Mouse (Mus musculus): ENCODE data around the gene Msh3.
"Not testable (repeated sequence)": the region's sequence is repeated elsewhere in the genome, so short reads cannot be mapped to it uniquely, and the experiment has no call there.

The Msh3 gene

DNA sequence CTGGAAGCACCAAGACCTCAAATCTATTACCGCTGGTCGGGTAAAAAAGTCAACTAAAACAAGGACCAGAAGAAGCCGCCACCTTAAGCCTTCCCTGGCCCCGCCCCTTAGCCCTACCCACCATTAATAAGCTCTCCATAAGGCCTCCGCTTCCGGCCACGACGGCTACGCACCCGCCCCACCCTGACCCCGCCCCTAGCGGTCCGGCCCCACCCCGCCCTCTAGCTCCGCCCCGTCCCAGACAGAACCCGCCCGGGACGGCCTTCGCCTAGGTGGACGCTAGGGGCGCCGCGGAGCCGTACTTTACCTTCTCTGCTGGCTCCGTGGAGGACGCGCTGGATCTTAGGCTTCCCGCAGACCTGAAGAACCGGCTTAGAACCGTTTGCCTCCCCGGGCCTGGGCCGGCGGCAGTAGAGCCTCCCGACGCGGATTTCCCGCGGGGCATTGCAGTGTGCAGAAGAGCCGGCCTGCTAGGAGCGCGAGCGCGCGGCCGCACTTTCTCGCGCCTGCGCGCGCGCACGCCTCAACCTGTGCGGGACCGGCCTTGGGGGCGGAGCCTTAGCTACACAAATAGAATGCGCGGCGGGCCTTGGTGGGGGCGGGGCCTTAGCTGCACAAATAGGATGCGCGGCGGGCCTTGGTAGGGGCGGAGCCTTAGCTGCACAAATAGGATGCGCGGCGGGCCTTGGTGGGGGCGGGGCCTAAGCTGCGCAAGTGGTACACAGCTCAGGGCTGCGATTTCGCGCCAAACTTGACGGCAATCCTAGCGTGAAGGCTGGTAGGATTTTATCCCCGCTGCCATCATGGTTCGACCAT lies at the start of gene Msh3, which contains the start of gene Dhfr:
Gene Msh3, minus strand, starts transcription at position 548 of the 816 bp plus-strand sequence.
Gene Dhfr, plus strand, starts transcription at position 271 of the 816 bp plus-strand sequence.
- peak; percentile 97 for DNase-seq (ENCODE audit: low read depth, low spot score)

DNA sequence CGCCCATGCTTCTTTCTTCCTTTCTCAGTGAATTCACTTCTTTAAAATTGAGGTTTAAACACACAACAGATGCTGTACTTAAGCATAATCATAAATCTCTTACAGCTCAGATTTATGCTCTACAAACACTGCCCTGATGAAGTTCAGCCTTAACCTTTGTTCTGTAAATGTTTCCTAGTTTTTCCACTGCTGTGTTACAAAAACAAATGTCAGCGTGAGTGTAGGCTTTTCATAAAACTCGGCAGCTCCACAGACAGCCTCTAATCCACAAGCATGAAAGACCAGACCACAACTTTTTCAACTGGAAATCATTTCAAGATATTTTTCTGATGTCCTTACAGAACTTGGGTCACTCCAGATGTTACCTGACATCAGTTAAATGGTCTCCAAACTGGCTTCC lies 48.7 kb upstream of the Msh3 start:
- no peak for DNase-seq (ENCODE audit: low read depth, low spot score)

DNA sequence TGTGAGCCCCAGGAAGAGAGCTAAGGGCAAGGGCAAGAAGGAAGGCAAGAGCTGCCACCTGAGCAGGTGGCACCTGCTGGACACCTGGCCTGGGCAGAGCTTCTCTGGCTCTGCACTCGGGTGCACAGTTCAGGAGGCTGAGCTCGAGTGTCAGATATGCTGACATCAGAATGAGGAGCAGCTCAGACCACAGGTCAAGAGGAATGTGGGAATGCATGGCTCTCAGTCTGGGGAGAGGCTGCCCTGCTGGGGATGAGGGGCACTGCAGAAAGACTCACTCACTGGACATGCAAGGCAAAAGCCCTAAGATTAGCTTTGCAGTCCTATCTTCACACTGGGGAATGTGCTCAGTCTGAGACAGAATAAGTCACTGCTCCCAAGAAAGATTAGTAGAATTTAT lies 47.3 kb upstream of the Msh3 start:
- no peak for DNase-seq (ENCODE audit: low read depth, low spot score)

DNA sequence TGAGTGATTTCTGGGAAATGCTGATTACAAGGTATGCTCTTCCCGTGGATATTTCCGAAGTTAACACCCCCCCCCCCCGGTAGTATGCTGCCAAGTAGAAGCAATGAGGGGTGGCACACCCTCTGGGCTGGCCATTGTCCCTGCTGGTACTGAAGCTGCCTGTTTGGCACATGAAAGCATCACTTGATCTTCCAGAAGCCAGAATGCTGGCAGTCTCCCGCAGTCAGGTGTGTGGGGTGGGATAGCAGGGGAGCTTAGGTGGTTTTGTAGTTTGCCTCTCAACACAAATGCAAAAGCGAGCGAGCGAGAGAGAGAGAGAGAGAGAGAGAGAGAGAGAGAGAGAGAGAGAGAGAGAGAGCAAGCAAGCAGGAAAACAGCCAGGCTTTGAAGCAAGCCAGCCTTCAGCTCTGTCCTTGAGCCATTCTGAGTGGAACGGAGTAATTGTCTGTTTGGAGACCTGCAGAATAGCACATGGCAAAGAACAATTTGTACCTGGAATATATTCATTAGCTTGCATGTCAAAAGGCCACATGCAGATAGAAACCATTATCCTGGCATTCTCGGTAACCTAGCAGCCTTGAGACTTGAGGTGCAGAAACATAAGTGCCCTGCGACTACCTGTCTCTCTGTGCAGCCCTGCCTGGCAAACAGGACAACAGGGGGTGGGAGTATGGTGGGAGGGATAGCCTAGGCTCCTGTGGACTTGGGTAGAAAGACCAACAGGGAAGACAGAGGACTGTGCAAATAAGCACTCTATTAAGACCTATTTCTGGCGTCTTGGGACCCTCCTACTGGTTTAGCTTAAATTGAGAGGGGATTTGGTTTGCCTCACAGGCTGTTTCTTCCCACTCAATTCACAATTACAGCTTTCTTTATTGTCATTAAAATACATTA lies 43.9 kb upstream of the Msh3 start:
- DNase-seq (ENCODE audit: low read depth, low spot score) = no peak

DNA sequence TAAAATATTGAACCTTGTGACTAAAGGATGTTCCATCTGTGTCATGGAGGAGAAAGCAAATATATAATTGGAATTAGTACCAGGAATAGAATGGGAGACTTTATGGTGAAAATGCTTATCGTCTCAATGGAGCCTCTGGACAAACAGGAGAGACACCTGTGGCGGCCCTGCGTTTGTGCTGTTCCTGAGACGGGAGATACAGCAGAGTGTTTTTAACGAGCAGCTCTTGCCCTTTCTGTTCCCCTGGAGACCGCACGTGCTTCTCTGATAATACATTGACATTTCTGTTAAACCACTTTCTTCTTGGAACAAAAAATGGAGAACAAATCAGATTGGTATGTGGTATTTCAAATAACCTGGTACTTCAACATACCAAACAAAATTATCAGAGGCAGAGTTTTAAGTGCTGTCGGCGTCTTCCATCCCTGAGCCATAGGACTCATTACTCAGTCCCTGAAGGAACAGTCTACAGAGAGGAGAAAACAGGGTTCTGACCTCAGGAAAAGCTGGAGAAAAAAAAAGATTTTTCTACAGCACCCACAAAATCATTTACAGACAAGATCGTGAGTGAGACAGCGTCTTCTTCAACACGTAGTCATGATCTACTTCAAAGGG lies 38.4 kb upstream of the Msh3 start:
- DNase-seq (ENCODE audit: low read depth, low spot score) = no peak

DNA sequence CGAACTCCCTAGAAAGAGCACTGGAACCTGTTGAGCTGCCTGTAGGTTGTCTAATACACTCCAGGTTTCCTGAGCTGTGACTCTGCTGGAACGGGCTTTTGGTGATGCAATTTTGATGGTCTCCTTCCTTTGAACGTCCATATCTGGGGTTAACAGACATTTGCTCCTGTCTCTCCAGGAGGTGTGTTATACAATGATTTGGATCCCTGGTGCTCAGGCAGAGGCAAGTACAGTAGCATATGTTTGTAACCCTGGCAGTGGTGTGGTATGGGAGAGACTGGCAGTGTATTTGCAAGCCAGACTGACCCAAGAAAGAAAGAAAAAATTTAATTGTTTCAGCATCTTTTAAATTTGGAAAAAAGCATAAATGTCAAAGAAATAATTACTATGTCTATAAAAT lies 32.6 kb upstream of the Msh3 start:
- DNase-seq (ENCODE audit: low read depth, low spot score) = no peak

DNA sequence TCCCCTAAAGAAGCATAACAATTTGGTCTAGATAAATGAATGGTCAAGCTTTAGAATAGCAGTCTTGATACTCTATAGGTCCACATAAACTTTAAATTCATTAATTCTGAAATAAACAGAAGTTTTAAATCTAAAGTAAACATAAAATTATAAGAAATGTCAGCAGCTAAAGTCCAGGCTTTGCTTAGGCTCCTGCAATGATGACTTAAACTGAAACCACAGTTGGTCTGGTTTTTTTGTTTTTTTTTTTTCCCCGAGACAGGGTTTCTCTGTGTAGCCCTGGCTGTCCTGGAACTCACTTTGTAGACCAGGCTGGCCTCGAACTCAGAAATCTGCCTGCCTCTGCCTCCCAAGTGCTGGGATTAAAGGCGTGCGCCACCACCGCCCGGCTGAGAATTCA lies 16.7 kb upstream of the Msh3 start:
- DNase-seq (ENCODE audit: low read depth, low spot score) = not testable (repeated sequence)

DNA sequence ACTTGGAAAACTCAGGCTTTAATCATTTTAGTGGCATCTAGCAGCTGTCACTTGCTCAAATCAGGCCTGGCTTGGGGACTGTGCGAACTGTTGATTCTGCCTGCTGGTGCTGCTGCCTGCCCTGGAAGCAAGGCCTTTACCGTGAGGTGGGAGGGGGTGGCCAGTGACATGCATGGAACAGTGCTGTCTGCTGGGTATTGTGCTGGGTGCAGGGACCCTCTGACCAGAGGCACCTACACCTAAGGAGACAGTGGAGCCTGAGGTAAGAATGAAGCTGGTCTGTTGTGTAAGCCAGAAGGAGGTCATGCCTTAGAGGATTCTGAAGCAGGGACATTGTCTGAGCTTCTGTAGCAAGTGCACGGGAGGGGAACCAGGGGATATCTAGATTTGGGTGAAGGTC lies 16.0 kb upstream of the Msh3 start:
- DNase-seq (ENCODE audit: low read depth, low spot score) = no peak

DNA sequence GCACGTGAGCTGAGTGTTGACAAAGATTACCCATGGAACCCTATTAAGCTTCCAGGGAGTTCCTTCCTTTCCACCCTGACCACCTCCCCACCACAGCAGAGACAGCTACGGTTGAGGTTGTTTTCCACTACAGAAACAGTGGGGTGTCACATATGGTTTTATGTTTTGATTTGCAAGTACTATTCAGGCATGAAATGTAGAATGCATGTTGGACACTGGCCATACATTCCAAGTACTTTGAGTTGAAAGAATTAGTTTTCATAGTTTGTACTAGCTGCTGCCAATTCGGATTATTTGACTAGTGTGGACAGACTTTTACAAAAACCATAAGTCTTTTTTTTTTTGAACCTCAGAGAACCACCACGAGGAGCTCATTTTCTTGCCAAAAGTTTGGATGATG lies 10.5 kb upstream of the Msh3 start:
- no peak for DNase-seq (ENCODE audit: low read depth, low spot score)

DNA sequence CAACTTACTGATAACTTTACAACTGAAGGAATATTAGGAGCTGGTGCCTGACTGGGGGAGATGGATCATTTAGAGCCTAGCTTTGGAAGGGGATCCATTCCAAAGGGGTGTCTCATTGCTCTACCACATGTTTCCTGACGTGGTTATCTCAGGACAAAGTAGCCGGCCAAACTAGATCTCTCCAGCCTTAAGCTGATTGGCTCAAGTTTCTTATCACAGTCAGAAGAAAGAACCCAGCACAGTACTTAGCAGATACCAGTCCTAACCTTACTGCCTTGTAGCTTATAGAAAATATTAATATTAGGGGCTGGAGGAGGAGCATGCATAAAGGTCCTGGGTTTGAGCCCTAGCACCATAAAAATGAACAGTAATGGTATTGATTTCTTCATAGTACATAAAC lies 6.8 kb upstream of the Msh3 start:
- DNase-seq (ENCODE audit: low read depth, low spot score) = no peak

DNA sequence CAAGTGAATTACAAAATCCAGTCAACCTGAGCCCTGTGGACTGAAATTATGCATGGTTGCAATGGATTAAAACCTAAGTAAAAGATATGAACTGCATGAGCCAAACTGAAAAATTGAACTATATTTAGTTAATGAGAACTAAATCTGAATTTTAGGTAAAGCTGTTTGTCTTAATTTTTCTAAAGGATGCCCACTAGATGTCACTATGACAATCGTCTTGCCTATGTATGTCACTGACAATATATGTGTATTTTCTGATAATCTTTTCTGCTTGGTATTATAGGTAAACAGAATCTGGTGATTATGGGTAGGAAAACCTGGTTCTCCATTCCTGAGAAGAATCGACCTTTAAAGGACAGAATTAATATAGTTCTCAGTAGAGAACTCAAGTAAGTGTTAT lies 2.8 kb upstream of the Msh3 start:
- DNase-seq (ENCODE audit: low read depth, low spot score) = no peak

DNA sequence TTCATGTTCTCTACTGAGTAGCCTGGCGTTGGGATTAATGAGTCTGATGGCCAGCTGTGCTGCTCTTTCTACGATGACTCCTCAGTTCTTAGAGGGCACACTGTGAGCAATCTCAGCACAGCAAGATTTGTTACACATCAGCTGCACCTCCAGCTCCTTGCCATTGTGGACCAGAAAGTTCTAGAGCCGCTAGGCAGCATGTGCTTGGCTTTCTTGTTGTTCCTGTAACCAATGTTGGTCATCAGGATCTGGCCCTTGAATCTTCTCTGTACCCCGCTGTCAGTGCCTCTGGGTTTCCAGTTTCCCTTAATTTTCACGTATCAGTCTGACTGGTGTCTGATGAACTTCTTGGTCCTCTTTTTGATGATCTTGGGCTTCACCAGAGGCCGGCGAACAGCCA lies 1.6 kb upstream of the Msh3 start:
- peak; percentile 26 for DNase-seq (ENCODE audit: low read depth, low spot score)

DNA sequence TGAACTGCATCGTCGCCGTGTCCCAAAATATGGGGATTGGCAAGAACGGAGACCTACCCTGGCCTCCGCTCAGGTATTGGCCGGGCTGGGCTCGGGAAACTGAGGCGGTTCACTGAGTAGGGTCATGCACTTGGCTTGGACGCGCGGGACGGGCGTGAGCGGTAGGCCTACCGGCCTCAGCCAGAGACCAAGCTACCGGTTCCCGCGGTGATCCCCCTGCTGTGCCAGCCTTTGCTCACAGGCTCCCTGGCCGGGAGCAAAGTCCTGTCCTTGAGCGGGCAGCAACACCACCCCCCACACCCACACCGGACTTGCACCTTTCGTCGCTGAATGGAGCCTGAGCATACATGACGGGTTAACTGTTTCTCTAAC lies 455 bp upstream of the Msh3 start:
- no peak for DNase-seq (ENCODE audit: low read depth, low spot score)

DNA sequence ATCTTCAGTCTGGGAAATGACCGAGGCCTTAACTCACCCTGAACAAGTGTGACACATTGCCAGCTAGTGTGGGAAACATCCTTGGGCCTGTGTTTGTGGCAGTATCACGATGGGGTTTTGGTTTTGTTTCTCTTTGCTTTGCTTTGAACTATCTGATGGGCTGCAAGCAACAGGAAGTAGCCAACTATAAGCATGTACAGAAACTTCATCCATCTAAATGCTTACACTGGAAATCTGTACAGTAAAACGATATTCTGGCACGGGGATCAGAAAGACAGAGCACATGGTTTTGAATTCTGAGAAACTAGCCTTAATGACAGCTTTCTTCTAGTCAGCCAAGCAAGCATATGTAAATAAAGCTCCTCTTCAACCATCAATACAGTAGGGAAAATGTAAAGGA lies 847 bp downstream of the Msh3 start:
- no peak for DNase-seq (ENCODE audit: low read depth, low spot score)

DNA sequence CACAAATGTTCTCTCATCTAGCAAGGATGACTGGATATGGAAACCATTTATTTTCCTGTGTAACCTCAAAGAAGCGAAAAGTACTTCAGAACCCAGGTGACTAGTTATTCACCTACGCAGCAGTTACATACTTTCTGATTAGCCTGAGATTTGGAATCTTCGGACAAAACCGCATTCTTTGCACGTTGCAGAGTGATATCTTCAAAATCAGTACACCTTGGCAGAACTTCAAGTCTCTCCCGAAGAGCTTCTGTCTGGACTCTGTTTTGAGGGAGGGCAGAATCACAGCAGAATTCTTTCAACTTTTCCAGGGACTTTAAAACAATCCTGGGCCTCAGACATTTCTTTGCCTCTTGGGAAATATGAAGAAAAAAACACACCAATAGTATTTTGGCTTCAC lies 3.7 kb downstream of the Msh3 start:
- no peak for DNase-seq (ENCODE audit: low read depth, low spot score)

DNA sequence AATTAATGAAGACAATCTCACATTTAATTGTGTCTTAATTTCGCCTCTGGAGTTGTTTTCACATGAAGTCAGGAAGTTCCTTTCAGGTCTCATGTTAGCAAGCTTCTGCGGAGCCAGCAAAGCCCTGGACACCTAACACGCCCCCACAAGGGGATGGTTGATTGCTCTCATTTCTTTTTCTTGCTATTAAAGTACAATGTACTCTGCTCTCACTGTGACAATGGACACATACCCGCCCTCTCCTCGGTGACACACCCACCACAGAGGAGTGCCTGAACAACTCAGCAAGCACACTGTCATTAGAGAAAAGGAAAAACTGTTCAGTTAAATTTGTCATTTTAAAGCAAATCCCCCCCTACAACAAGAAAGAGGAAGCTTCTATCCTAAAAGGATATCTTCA lies 8.5 kb downstream of the Msh3 start:
- no peak for DNase-seq (ENCODE audit: low read depth, low spot score)

DNA sequence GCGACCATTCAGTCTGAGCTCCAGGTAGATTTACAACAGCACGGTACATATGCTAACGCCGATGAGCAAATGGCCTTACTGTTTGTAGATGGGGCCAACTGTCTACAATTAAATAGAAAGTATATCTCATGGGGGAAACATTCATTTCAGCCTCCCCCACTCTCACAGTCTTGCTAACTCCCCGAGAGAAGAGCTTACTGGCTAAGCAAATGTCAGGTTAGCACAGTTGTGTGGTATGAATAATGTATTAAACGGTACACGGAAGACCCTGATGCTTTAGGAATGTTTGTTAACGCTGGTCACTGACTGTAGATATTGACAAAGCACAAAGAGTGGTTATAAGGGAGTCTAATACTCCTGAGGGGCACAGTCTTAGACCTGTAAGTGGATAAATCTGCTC lies 10.8 kb downstream of the Msh3 start:
- no peak for DNase-seq (ENCODE audit: low read depth, low spot score)

DNA sequence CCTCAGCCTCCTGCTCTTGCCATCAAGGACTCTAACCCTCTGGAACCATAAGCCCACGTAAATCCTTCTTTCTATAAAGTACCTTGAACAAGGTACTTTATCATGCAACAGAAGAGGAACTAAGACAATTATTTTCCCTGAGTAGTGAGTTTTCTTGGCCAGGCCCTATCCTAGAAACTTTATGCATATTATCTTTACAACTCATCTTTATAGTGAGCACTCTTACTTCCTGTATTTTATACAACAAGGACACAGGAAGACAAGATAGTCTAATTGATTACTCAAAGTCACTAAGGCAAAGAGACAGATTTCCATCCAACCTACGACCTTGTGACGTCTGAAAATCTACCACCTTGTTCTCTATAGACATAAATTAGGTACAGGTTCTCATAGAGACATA lies 15.0 kb downstream of the Msh3 start:
- DNase-seq (ENCODE audit: low read depth, low spot score) = no peak

DNA sequence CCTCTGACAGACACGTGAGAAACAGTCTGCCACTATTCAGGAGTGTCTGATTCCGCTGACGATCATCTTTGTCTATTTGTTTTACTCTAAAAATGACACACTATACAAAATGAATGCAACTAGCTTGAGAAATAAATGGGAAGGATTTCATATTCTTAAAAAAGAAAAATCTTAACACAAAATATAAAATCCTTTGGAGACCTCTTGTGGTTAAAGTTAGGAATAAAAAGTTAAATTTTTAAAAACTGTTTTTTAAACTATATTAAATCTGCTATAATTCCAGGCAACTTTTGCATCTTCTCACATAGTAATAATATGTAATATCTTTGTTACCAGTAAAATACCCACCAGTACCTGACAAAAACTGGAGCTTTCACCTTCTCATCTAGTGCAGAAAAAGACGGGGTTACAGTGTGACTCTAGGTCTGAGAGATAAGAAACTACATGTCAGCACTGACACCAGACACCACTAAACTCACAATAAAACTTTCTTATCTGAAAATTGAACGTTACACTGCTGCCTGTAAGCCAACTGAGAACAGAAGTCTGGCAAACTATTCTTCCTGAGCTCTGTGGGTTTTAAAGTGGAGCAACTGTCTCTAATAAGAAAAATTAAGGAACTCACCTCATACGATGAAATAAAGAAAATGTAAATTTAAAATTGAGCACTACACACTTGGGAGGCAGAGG lies 16.9 kb downstream of the Msh3 start:
- no peak for DNase-seq (ENCODE audit: low read depth, low spot score)

DNA sequence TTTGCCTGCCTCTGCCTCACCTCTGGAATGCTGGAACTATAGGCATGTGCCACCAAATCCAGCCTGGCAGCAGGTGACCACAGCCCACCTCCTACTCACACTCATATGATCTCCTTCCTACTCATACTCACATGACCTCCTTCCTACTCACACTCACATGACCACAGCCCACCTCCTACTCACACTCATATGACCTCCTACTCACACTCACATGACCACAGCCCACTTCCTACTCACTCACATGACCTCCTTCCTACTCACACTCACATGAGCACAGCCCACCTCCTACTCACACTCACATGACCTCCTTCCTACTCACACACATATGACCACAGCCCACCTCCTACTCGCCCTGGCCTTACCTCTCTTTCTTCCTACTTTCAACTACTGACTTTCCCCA lies 17.9 kb downstream of the Msh3 start:
- no peak for DNase-seq (ENCODE audit: low read depth, low spot score)

DNA sequence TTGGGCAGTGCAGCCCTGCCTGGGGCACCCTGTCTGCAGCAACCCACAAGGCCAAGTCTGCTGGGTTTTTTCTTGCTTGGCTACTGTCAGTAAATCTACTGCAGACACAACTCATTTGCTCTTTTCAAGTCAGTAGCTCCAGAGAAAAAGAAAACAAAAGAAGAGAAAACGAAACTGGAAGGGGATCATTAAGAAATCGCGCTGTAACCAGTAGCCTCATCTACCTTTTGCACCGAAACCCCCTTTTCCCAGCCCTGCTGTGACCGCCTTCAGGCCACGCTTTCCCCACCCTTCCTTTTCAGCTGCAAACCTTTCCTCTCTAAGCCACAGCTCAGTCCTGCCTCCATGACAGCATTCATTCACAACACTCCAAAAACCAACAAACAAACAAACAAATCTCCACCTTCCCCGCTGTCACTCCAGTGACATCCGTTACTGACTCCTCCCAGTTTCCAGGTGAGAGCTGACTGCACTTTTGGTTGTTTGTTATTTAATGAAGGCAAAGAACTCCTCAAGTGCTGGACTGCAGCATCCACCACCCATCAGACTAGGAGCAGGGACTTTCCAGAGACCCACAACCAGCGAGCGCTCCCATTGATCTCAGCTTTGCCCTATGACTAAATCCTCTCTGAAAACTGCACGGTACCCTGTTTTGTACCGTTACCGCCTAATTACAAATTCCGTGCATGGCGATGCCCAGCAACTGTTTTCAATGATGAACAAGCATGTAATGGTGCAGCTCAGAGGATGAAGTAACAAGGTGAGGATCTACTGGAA lies 22.5 kb downstream of the Msh3 start:
- peak; percentile 25 for DNase-seq (ENCODE audit: low read depth, low spot score)
